ENCODE assay signal across 26 mouse cellular contexts in genomic region chr6:72383142-72383820, GRCm38 (mm10). TPM values are rescaled to one million over a fixed set of nuclear protein-coding genes. Genes with fewer than 3 reads are reported as not detected.
DNase-seq lines count a peak whose midpoint lies in the region; ATAC-seq and TF ChIP-seq lines count a peak whose summit lies in the region.
"Had no signal": no experiment of that assay in that cellular context is flagged by ENCODE, and none has a peak within 500 bp of the region (broad histone marks: within the 10 kb centered on the region; RNA-seq: fewer than 3 reads in every experiment).

No protein-coding gene starts in this region.

- no peaks in the 10 kb centered on the region for H3K27me3 ChIP-seq in liver, embryonic 15.5 days
- no peaks in the 10 kb centered on the region for H3K27me3 ChIP-seq in thymus, adult 2 months (ENCODE audit: control insufficient read depth, insufficient read depth, low read length)
- H3K27me3 ChIP-seq: lung, embryonic 15.5 days; Patski had no signal

- H3K36me3 ChIP-seq in liver, embryonic 15.5 days (replicated peaks): peaks cover 36% of the 10 kb centered on the region
- peaks cover 3% of the 10 kb centered on the region; the same call in 1 of the 2 replicates for H3K36me3 ChIP-seq in thymus, adult 2 months (ENCODE audit: control insufficient read depth, insufficient read depth, low read length)
- H3K36me3 ChIP-seq: hindbrain, embryonic 10.5 days; neural tube, embryonic 12.5 days had no signal

- 54% methylated on average over 6 of the region's 6 CpGs for WGBS in liver, embryonic 15.5 days (ENCODE audit: insufficient replicate concordance)
- WGBS in thymus, adult 2 months: 95% methylated on average over 6 of the region's 6 CpGs

- peaks cover 90% of the 10 kb centered on the region for H3K4me1 ChIP-seq in liver, embryonic 15.5 days (replicated peaks)
- peaks cover 25% of the 10 kb centered on the region for H3K4me1 ChIP-seq in thymus, adult 2 months (replicated peaks; ENCODE audit: control insufficient read depth, insufficient read depth, low read length)

- no peak for ATAC-seq in liver, embryonic 15.5 days (ENCODE audit: insufficient read depth)
- no peak for ATAC-seq in inflammation-experienced regulatory T-cells, adult 6 months
- ATAC-seq: forebrain, postnatal 0 days; hindbrain, embryonic 16.5 days; intestine, postnatal 0 days; Patski had no signal

- peak overlapping the region; percentile 35 for H3K9ac ChIP-seq in liver, embryonic 15.5 days
- H3K9ac ChIP-seq: embryonic facial prominence, embryonic 13.5 days; forebrain, postnatal 0 days; limb, embryonic 13.5 days; lung, embryonic 15.5 days; neural tube, embryonic 12.5 days had no signal

- H3K27ac ChIP-seq in liver, embryonic 15.5 days (replicated peaks): peak overlapping the region; percentile 91
- no peak overlapping the region for H3K27ac ChIP-seq in thymus, adult 2 months (ENCODE audit: control insufficient read depth, insufficient read depth, low read length)
- H3K27ac ChIP-seq: embryonic facial prominence, embryonic 13.5 days; hindbrain, embryonic 10.5 days; layer of hippocampus, adult 2 months; limb, embryonic 13.5 days; lung, embryonic 15.5 days; neural tube, embryonic 12.5 days had no signal

- no peak for TF ChIP-seq POLR2A in thymus, adult 2 months (IDR thresholded peaks at IDR 0.05; ENCODE audit: control insufficient read depth, extremely low read depth, insufficient read depth, low read length, poor library complexity)

- TF ChIP-seq CTCF in thymus, adult 2 months (IDR thresholded peaks at IDR 0.05; ENCODE audit: borderline replicate concordance, control insufficient read depth, extremely low read depth, insufficient read depth, low read length, poor library complexity): no peak

- peak overlapping the region; percentile 9; the same call in 1 of the 2 replicates for H3K4me3 ChIP-seq in liver, embryonic 15.5 days (replicated peaks)
- no peak overlapping the region for H3K4me3 ChIP-seq in thymus, adult 2 months (ENCODE audit: control insufficient read depth, insufficient read depth, low read length)
- H3K4me3 ChIP-seq: embryonic facial prominence, embryonic 13.5 days; hindbrain, embryonic 10.5 days; layer of hippocampus, adult 2 months; limb, embryonic 13.5 days; lung, embryonic 15.5 days; neural tube, embryonic 12.5 days had no signal

- H3K9me3 ChIP-seq in liver, embryonic 15.5 days (replicated peaks): no peaks in the 10 kb centered on the region
- H3K9me3 ChIP-seq: embryonic facial prominence, embryonic 13.5 days; hindbrain, embryonic 10.5 days; limb, embryonic 13.5 days; lung, embryonic 15.5 days; neural tube, embryonic 12.5 days had no signal

- DNase-seq in 3134 (ENCODE audit: extremely low read depth, insufficient read length, low spot score) (peak; percentile 33), 416B (ENCODE audit: low read depth) (peak; percentile 83)
- peak; percentile 23 for DNase-seq in induced T-regulatory cell, adult 2 months (ENCODE audit: low read depth)
- no peak for DNase-seq in adrenal gland, adult 8-10 months
- no peak for DNase-seq in thymus, adult 2 months
- DNase-seq: cerebellum, adult 2 months; cerebellum, postnatal 25 days; embryo, embryonic 11 days; forebrain, postnatal 0 days; kidney, postnatal 25 days; lung, postnatal 36 days; midbrain, embryonic 14.5 days; right cerebral cortex, postnatal 14 days; thymus, postnatal 25 days had no signal

- peak overlapping the region; percentile 51 for H3K4me2 ChIP-seq in liver, embryonic 15.5 days
- H3K4me2 ChIP-seq: embryonic facial prominence, embryonic 13.5 days; heart, embryonic 11.5 days; limb, embryonic 13.5 days; lung, embryonic 15.5 days; neural tube, embryonic 12.5 days had no signal

RNA-seq across cellular contexts. Expression of gene Vamp5, which starts 3.0 kb away (rescaled TPM):
- 66.2 and 67.1 TPM in 2 replicates for polyA plus RNA-seq in liver, embryonic 15.5 days (2015; fragmentation: Nextera tagmentation; extraction: Ambion mirVana)
- total RNA-seq in adrenal gland, adult 8-10 months (2022): 10 to 100 TPM; 37.2 to 56.4 (median 40.4) TPM
- polyA plus RNA-seq in thymus, adult 2 months (2012; rRNA removed): 18.2 and 24.0 TPM in 2 replicates
- polyA plus RNA-seq in inflammation-experienced regulatory T-cells, adult 6 months (2017; shearing (Covaris generic)): 10 to 100 TPM; 67.7 to 70.9 (median 69.7) TPM

RNA-seq across cellular contexts. Expression of gene Vamp8, which starts 7.2 kb away (rescaled TPM):
- 239 and 242 TPM in 2 replicates for polyA plus RNA-seq in liver, embryonic 15.5 days (2015; fragmentation: Nextera tagmentation; extraction: Ambion mirVana)
- total RNA-seq in adrenal gland, adult 8-10 months (2022): 100 to 1,000 TPM; 142 to 179 (median 157) TPM
- polyA plus RNA-seq in thymus, adult 2 months (2012; rRNA removed): 104 and 149 TPM in 2 replicates
- 100 to 1,000 TPM; 338 to 440 (median 338) TPM for polyA plus RNA-seq in inflammation-experienced regulatory T-cells, adult 6 months (2017; shearing (Covaris generic))

RNA-seq across cellular contexts. Expression of gene Rnf181, which starts 16.5 kb away (rescaled TPM):
- polyA plus RNA-seq in liver, embryonic 15.5 days (2015; fragmentation: Nextera tagmentation; extraction: Ambion mirVana): 82.5 and 88.5 TPM in 2 replicates
- total RNA-seq in adrenal gland, adult 8-10 months (2022): 100 to 1,000 TPM; 330 to 558 (median 451) TPM
- 90.7 and 98.9 TPM in 2 replicates for polyA plus RNA-seq in thymus, adult 2 months (2012; rRNA removed)
- 100 to 1,000 TPM; 107 to 150 (median 144) TPM for polyA plus RNA-seq in inflammation-experienced regulatory T-cells, adult 6 months (2017; shearing (Covaris generic))

RNA-seq across cellular contexts. Expression of gene Tmem150a, which starts 28.0 kb away (rescaled TPM):
- 52.0 and 62.6 TPM in 2 replicates for polyA plus RNA-seq in liver, embryonic 15.5 days (2015; fragmentation: Nextera tagmentation; extraction: Ambion mirVana)
- total RNA-seq in adrenal gland, adult 8-10 months (2022): 10 to 100 TPM; 20.0 to 37.7 (median 28.2) TPM
- polyA plus RNA-seq in thymus, adult 2 months (2012; rRNA removed): 14.4 and 19.4 TPM in 2 replicates
- polyA plus RNA-seq in inflammation-experienced regulatory T-cells, adult 6 months (2017; shearing (Covaris generic)): 1 to 10 TPM in 1 of 3 experiments, under 1 TPM in 2; 0.57 to 1.1 (median 0.67) TPM

RNA-seq across cellular contexts. Expression of gene Ggcx, which starts 30.8 kb away (rescaled TPM):
- 27.5 and 29.8 TPM in 2 replicates for polyA plus RNA-seq in liver, embryonic 15.5 days (2015; fragmentation: Nextera tagmentation; extraction: Ambion mirVana)
- 10 to 100 TPM; 58.6 to 91.3 (median 75.3) TPM for total RNA-seq in adrenal gland, adult 8-10 months (2022)
- polyA plus RNA-seq in thymus, adult 2 months (2012; rRNA removed): 14.0 and 15.3 TPM in 2 replicates
- 1 to 10 TPM; 5.6 to 6.5 (median 5.9) TPM for polyA plus RNA-seq in inflammation-experienced regulatory T-cells, adult 6 months (2017; shearing (Covaris generic))

Comparison
In these comparisons a context has a peak if more than half of its experiments do, and no peak if none do; other contexts are left out.
1. DNase-seq: peak in 3134 (single experiment), 416B (single experiment) and induced T-regulatory cell, adult 2 months (single experiment); none in adrenal gland, adult 8-10 months (single experiment) and thymus, adult 2 months (single experiment).